Mouse (Mus musculus): ENCODE results near the gene Dnah3. TPM values are rescaled to one million over a fixed set of nuclear protein-coding genes. Genes with fewer than 3 reads are reported as not detected.

Dnah3 gene
- polyA plus RNA-seq, 1 experiment from 2014 or later: 0.26 TPM

DNA sequence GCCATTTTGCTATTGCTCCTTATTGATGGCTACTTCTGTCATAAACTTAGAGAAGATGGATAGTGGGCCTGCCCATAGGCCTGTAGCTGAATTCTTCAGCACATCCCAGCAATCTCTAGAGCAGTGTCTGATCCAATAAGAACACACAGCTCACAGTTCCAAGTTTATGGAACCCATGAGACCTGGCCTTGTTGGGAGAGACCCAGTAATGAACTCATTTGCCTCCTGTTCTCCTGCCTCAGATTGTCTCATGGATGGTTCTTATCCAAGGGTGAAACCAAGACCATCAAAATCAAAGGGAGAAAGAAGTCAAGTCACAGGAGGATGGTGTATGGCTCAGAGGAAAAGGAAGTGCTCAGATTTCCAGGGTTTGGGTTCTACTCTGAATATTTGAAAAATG, 44.6 kb downstream of the Dnah3 start:
- Histone ChIP-seq H3K4me1 (no peaks in the 10 kb centered on the region), H3K4me2 (replicated peaks) (no peak overlapping the region), H3K4me3 (no peak overlapping the region), H3K36me3 (no peaks in the 10 kb centered on the region), H3K27me3 (no peaks in the 10 kb centered on the region), H3K9me3 (replicated peaks) (no peaks in the 10 kb centered on the region), H3K27ac (no peak overlapping the region), H3K9ac (no peak overlapping the region)
- ATAC-seq (ENCODE audit: low FRiP score): no peak

DNA sequence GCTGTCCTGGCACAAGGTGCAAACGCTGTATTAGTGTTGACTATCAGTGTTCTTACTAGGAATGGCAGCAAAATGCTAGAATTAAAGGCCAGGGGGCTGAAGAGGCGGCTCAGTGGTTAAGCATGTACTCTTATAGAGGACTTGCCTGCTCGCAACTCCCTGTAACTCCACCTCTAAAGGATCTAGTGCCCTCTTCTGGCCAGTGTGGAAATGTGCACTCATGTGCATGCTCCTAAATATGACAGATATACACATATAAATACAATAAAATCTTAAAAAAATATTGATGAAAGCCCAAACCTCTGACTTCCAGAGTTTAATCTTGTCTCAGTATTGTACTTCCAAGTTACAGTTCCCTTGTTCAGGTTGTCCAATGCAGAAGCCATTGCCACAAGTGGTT, 51.1 kb downstream of the Dnah3 start:
- Histone ChIP-seq H3K4me3 (no peak overlapping the region), H3K27me3 (no peaks in the 10 kb centered on the region), H3K4me1 (no peaks in the 10 kb centered on the region), H3K4me2 (replicated peaks) (no peak overlapping the region), H3K9me3 (replicated peaks) (no peaks in the 10 kb centered on the region), H3K9ac (no peak overlapping the region), H3K36me3 (no peaks in the 10 kb centered on the region), H3K27ac (no peak overlapping the region)
- WGBS: 94% methylated on average over 3 of the region's 3 CpGs
- ATAC-seq (ENCODE audit: low FRiP score): no peak

DNA sequence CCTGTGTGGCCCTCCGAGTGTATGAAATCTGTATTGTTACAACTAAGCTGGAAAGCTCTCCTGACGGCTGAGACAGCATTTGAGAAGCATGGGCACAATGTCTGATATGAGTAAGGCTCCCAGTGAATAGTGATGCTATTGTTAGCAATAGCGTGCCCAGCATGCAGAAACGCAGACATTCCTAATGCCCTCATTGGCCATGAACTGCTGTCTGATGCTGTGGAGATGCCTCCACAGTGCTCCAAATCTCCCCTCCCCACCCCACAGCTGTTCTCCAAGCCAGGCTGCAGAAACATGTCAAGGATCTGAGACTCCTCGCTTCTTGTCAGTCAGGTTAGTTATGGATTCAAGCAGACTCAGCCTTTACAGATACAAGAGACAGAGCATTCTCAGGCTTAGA, 58.7 kb downstream of the Dnah3 start:
- Histone ChIP-seq H3K4me3 (no peak overlapping the region), H3K36me3 (no peaks in the 10 kb centered on the region), H3K9me3 (replicated peaks) (no peaks in the 10 kb centered on the region), H3K27me3 (no peaks in the 10 kb centered on the region), H3K4me2 (replicated peaks) (no peak overlapping the region), H3K9ac (no peak overlapping the region), H3K27ac (no peak overlapping the region), H3K4me1 (peaks cover 9% of the 10 kb centered on the region; the same call in 1 of the 2 replicates)
- WGBS: 73% methylated on average over 5 of the region's 5 CpGs
- no peak for ATAC-seq (ENCODE audit: low FRiP score)

DNA sequence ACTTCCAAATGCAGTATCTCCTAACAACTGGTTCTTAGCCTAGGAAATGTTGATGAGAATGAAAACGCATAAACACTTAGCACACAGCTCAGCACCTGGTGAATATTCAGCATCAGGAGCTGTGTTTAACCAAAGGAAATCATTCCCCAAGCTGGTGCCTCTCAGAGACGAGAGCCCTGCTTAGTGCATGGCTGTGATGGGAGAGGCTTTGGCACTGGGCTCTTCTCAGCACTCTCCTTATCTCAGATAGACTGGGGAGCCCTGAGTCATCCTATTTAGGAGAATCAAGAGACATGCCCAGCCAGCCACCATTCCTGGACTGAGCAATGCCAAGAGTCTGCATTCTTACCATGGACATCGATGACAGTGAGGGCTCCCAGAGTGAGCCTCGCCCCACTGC, 60.1 kb downstream of the Dnah3 start:
- ATAC-seq (ENCODE audit: low FRiP score): no peak
- H3K4me2 ChIP-seq (replicated peaks): no peak overlapping the region
- no peaks in the 10 kb centered on the region for H3K9me3 ChIP-seq (replicated peaks)
- H3K36me3 ChIP-seq: no peaks in the 10 kb centered on the region
- H3K4me1 ChIP-seq: peaks cover 9% of the 10 kb centered on the region; the same call in 1 of the 2 replicates
- H3K4me3 ChIP-seq: no peak overlapping the region
- H3K9ac ChIP-seq: no peak overlapping the region
- H3K27me3 ChIP-seq: no peaks in the 10 kb centered on the region
- 85% methylated on average over 4 of the region's 4 CpGs for WGBS
- no peak overlapping the region for H3K27ac ChIP-seq

DNA sequence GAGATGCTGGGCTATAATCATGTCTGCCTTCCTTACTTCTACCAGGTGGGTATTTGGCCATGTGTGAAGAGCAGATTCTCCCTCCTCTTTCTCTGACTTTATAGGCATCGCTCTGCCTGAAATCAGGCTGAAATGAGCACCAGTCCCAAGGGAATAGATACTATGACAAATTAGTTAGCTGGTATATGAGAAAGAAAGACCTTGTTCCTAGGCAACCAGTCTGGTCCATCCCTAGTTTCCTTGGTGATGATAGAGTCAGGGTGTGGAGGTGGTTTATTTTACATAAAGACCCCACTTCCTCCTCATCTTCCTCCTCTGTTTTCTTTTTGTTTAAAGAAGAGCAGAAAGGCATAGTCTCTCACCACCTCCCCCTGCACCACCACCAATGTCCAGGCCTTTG, 60.5 kb downstream of the Dnah3 start:
- Histone ChIP-seq H3K27me3 (no peaks in the 10 kb centered on the region), H3K9me3 (replicated peaks) (no peaks in the 10 kb centered on the region), H3K4me1 (peaks cover 9% of the 10 kb centered on the region; the same call in 1 of the 2 replicates), H3K9ac (no peak overlapping the region), H3K27ac (no peak overlapping the region), H3K4me3 (no peak overlapping the region), H3K36me3 (no peaks in the 10 kb centered on the region), H3K4me2 (replicated peaks) (no peak overlapping the region)
- 64% methylated on average over 1 of the region's 1 CpGs for WGBS
- ATAC-seq (ENCODE audit: low FRiP score): no peak

DNA sequence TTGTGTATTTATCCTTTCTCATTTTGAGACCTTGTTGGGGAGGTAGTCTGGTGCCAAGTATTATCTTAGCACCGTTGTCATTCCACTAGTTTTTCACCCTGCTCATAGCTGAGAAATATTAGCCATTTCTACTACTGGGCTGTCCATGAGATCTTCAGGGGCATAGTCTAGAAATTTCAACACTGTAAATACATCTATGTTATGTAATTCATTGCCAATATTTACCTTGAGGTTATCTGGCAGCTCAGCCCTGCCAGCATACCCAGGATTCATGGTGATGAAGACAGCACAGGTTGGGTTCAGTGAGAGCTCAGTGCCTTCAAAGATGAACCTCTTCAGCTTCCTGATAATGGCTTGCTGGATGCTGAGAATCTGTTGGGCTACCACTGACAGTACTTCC, 66.4 kb downstream of the Dnah3 start:
- no peaks in the 10 kb centered on the region for H3K36me3 ChIP-seq
- no peaks in the 10 kb centered on the region for H3K4me1 ChIP-seq
- H3K4me2 ChIP-seq (replicated peaks): no peak overlapping the region
- no peak overlapping the region for H3K9ac ChIP-seq
- no peak overlapping the region for H3K27ac ChIP-seq
- H3K9me3 ChIP-seq (replicated peaks): no peaks in the 10 kb centered on the region
- 86% methylated on average over 1 of the region's 1 CpGs for WGBS
- no peak overlapping the region for H3K4me3 ChIP-seq
- H3K27me3 ChIP-seq: no peaks in the 10 kb centered on the region
- ATAC-seq (ENCODE audit: low FRiP score): no peak

DNA sequence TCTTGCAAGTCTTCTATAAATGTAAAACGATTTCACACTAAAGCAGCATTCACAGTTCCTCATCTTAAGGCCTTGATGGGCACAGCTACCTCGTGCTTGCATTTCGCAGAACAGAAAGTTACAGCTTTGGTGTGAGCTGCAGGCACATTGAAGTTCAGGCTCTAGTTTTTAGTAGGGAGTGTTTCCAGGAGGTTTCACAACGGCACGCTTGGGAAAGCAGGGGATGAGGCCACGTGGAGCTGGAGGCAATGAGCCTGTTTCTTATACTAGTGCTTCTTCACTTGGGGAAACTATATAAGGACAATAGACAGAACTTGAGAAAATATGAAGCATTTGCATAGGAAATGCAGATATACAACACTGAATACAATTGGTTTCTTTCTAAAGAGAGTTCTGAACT, 98.0 kb downstream of the Dnah3 start:
- no peaks in the 10 kb centered on the region for H3K36me3 ChIP-seq
- 82% methylated on average over 6 of the region's 6 CpGs for WGBS
- no peaks in the 10 kb centered on the region for H3K4me1 ChIP-seq
- H3K9me3 ChIP-seq (replicated peaks): no peaks in the 10 kb centered on the region
- no peak for ATAC-seq (ENCODE audit: low FRiP score)
- no peak overlapping the region for H3K27ac ChIP-seq
- H3K4me3 ChIP-seq: no peak overlapping the region
- no peak overlapping the region for H3K4me2 ChIP-seq (replicated peaks)
- no peaks in the 10 kb centered on the region for H3K27me3 ChIP-seq
- no peak overlapping the region for H3K9ac ChIP-seq

DNA sequence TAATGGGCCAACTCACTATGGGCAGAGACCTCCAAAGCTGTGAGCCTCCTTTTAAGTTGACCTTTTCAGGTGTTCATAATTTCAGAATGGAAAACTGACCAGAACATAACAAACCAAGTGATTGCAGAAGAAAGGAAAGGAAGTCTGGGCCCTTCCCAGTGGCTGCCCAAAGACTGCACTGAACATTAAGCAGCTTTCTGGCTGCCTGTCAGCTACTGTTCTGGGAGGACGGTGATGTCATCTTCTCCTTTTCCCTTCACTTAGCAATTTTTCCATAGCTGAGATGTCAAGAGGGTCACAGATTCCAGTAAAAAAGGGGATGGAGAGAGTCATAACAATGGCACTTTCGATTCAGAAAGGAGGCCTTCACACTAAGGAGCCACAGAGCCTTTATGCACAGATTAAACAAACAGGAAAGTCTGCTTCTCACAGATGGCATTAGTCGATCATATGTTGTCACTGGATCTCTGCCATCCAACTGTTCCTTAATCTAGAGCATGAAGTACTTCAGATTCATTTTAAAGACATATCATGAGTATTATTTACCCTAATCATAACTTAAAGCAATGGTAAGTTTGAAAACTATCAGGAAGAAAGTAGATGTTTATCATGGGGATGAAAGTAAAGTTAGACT, 109.7 kb downstream of the Dnah3 start:
- Histone ChIP-seq H3K27ac (no peak overlapping the region), H3K4me1 (no peaks in the 10 kb centered on the region), H3K36me3 (no peaks in the 10 kb centered on the region), H3K9ac (no peak overlapping the region), H3K27me3 (no peaks in the 10 kb centered on the region), H3K4me3 (no peak overlapping the region), H3K4me2 (replicated peaks) (no peak overlapping the region), H3K9me3 (replicated peaks) (no peaks in the 10 kb centered on the region)
- 79% methylated on average over 3 of the region's 3 CpGs for whole genome bisulfite sequencing
- ATAC-seq (ENCODE audit: low FRiP score): no peak

DNA sequence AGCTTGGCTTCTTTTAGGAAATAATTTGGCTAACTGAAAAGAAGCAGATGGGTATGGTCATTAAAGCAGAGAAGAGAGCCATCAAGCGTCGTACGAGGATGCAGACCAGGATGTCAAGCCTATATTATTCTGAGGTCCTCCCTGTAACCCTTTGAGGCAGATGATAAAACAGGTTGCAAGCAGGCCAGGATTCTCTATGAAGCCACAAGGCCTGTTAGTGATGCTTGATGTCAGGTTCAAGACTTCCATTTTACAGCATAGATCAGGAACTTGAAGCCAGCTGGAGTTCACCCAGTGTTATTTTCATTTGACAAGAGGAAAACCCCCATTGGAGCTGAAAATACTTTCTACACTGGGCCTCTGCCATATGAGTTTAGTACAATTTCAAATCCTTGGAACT, 114.9 kb downstream of the Dnah3 start:
- WGBS: 88% methylated on average over 3 of the region's 3 CpGs
- H3K9me3 ChIP-seq (replicated peaks): no peaks in the 10 kb centered on the region
- no peak for ATAC-seq (ENCODE audit: low FRiP score)
- no peak overlapping the region for H3K4me2 ChIP-seq (replicated peaks)
- H3K4me1 ChIP-seq: no peaks in the 10 kb centered on the region
- H3K27me3 ChIP-seq: no peaks in the 10 kb centered on the region
- no peaks in the 10 kb centered on the region for H3K36me3 ChIP-seq
- no peak overlapping the region for H3K27ac ChIP-seq
- no peak overlapping the region for H3K4me3 ChIP-seq
- no peak overlapping the region for H3K9ac ChIP-seq

DNA sequence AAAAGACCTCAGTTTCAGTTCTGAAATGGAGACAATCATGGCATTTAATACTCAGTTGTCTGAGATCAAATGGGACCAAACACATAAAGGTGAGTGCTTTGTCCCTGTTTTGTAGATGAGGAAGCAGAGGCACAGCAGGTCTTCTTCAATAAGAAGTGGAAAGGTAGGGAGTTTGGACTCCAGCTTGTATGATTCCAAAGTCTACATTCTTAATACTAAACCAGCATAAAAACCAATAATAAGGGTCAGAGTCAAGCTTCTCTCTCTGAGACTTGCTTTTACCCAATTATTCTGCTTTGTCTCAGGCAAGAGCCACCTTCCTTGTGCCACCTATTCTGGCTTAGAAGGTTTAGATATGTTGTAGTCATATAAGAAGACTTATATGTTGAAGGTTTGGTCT, 116.5 kb downstream of the Dnah3 start:
- no peak overlapping the region for H3K27ac ChIP-seq
- H3K4me3 ChIP-seq: no peak overlapping the region
- no peaks in the 10 kb centered on the region for H3K9me3 ChIP-seq (replicated peaks)
- H3K36me3 ChIP-seq: no peaks in the 10 kb centered on the region
- no peaks in the 10 kb centered on the region for H3K27me3 ChIP-seq
- no peaks in the 10 kb centered on the region for H3K4me1 ChIP-seq
- H3K9ac ChIP-seq: no peak overlapping the region
- no peak overlapping the region for H3K4me2 ChIP-seq (replicated peaks)
- no peak for ATAC-seq (ENCODE audit: low FRiP score)

DNA sequence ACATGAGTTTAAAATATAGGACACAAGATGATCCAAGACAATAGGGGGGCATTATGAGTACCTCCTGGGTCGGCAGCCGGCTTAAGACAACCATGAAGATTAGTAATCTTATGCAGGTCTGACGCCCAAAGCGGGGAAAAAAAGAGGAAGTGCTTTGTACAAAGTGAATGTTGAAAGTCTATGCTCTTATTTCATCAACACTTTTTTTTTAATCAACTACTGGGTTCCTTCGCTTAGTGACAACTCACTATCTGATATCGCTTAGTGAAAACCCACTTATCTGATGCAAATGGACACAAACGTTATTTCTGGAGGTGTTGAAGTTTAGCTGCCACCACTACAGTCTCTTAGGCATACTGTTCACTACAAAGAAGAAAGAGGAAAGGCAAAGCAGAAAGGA, 117.5 kb downstream of the Dnah3 start:
- no peak overlapping the region for H3K9ac ChIP-seq
- WGBS: 87% methylated on average over 7 of the region's 7 CpGs
- no peak for ATAC-seq (ENCODE audit: low FRiP score)
- no peaks in the 10 kb centered on the region for H3K4me1 ChIP-seq
- no peak overlapping the region for H3K4me2 ChIP-seq (replicated peaks)
- no peak overlapping the region for H3K27ac ChIP-seq
- no peaks in the 10 kb centered on the region for H3K27me3 ChIP-seq
- H3K36me3 ChIP-seq: no peaks in the 10 kb centered on the region
- H3K9me3 ChIP-seq (replicated peaks): no peaks in the 10 kb centered on the region
- no peak overlapping the region for H3K4me3 ChIP-seq

DNA sequence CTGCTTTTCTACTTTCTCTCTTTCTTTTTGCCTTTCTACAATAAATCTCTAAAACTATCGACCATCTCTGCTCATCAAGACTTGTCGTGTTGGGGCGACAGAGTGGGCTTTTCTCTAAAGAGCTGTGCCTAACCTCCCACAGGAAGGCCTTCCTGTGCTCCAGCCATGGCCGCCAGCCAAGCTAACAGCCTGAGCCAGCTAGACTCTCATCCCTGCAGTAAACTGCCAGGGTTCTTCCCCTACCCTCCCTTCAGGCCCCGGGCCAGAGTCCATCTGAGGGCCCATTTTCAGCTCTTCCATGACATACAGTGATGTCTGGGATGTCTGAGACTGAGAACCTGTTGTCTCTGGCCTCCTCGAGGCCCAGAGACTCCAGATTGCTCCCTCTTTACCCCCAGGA, 118.8 kb downstream of the Dnah3 start:
- no peaks in the 10 kb centered on the region for H3K4me1 ChIP-seq
- no peak overlapping the region for H3K9ac ChIP-seq
- ATAC-seq (ENCODE audit: low FRiP score): no peak
- H3K4me3 ChIP-seq: no peak overlapping the region
- H3K27ac ChIP-seq: no peak overlapping the region
- H3K27me3 ChIP-seq: no peaks in the 10 kb centered on the region
- H3K36me3 ChIP-seq: no peaks in the 10 kb centered on the region
- no peak overlapping the region for H3K4me2 ChIP-seq (replicated peaks)
- 88% methylated on average over 6 of the region's 6 CpGs for WGBS
- H3K9me3 ChIP-seq (replicated peaks): no peaks in the 10 kb centered on the region

DNA sequence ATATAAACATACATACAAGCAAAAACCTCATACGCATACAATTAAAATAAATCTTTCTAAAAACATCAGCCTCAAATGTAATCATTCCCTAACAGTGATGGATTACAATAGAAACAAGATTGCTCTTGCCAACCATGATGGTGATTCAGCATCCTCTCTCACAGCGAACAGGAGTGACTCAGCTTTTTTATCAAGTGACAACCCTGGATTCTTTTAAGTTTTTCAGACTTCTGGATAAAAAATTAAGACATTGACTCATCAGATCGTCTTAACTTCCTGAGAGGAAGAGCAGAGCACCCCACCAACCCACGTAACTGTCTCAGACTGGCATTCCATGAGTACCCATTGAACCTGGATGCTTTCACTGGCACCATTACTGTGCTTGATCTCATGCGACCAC, 120.9 kb downstream of the Dnah3 start:
- H3K4me2 ChIP-seq (replicated peaks): no peak overlapping the region
- 86% methylated on average over 5 of the region's 5 CpGs for WGBS
- no peak overlapping the region for H3K4me3 ChIP-seq
- H3K9ac ChIP-seq: no peak overlapping the region
- no peaks in the 10 kb centered on the region for H3K27me3 ChIP-seq
- no peaks in the 10 kb centered on the region for H3K4me1 ChIP-seq
- H3K27ac ChIP-seq: no peak overlapping the region
- no peaks in the 10 kb centered on the region for H3K36me3 ChIP-seq
- H3K9me3 ChIP-seq (replicated peaks): no peaks in the 10 kb centered on the region
- ATAC-seq (ENCODE audit: low FRiP score): no peak

Measured in hindbrain, embryonic 12.5 days (tissue).